Mouse (Mus musculus) kidney, postnatal 0 days (tissue): ENCODE measurements at regions not wholly inside any gene's neighbourhood (a gene's known extent, or its start where the extent isn't known, plus 50 kb on each side); places are given as distances from the start of the nearest gene placed in this dataset.
A peak's percentile ranks its signal among the peaks of the same experiment; 100 is the strongest.

ENCODE experiments used
- ATAC-seq: fragments of 200-750 bp; cut with Nextera tagmentation; replicated peaks from 2 replicates; pipeline ENCODE4 v1.8.0; 2017; ENCODE audit warnings: low read depth, moderate number of reproducible peaks, moderate TSS enrichment, moderate library complexity; ENCODE audit not compliant: low FRiP score
- DNase-seq: peaks from one replicate; pipeline ENCODE4 v3.0.0-alpha.2; 2016; ENCODE audit warnings: low spot score
- H3K27ac ChIP-seq: fragments of 300-500 bp; sonication (generic); 2 replicates; pipeline ENCODE4 v1.5.1; 2014; ENCODE audit warnings: mild to moderate bottlenecking
- H3K27me3 ChIP-seq: fragments of 300-500 bp; sonication (generic); 2 replicates; pipeline ENCODE4 v1.6.1; 2014; ENCODE audit warnings: low read length, mixed read lengths; ENCODE audit not compliant: insufficient read depth
- H3K36me3 ChIP-seq: fragments of 300-500 bp; sonication (generic); 2 replicates; pipeline ENCODE4 v1.6.1; 2014; ENCODE audit warnings: low read length, mixed read lengths; ENCODE audit not compliant: insufficient read depth
- H3K4me1 ChIP-seq: fragments of 300-500 bp; sonication (generic); replicated peaks from 2 replicates; pipeline ENCODE4 v1.6.1; 2014; ENCODE audit warnings: antibody characterized with exemption, low read length, mixed read lengths; ENCODE audit not compliant: insufficient read depth
- H3K4me2 ChIP-seq: fragments of 300-500 bp; sonication (generic); 2 replicates; pipeline ENCODE4 v1.6.1; 2014; ENCODE audit warnings: mild to moderate bottlenecking, low read length, moderate library complexity, mixed read lengths
- H3K4me3 ChIP-seq: fragments of 300-500 bp; sonication (generic); replicated peaks from 2 replicates; pipeline ENCODE4 v1.5.1; 2014; ENCODE audit warnings: low read depth, low read length
- H3K9ac ChIP-seq: fragments of 300-500 bp; sonication (generic); 2 replicates; pipeline ENCODE4 v1.6.1; 2014; ENCODE audit warnings: low read depth, low read length
- H3K9me3 ChIP-seq: fragments of 300-500 bp; sonication (generic); replicated peaks from 2 replicates; pipeline ENCODE4 v1.6.1; 2016; ENCODE audit warnings: low read length, inconsistent platforms, mixed read lengths
- CTCF ChIP-seq: IDR thresholded peaks from 2 replicates; pipeline ENCODE4 v1.5.1; 2016; ENCODE audit warnings: antibody characterized with exemption, low read depth, mild to moderate bottlenecking, moderate library complexity
- WGBS: fragments of 180-500 bp; shearing (Covaris S2); extraction: QIAGEN DNeasy Blood & Tissue Kit; methylation state at CpG from one replicate; pipeline ENCODE4 v1.1.7; 2014; 5-methylcytosine and 5-hydroxymethylcytosine counted together

GRCm38 (mm10) chr11:111526010-111526742 is 460.2 kb downstream of the Kcnj2 start:
- no peaks in the 10 kb centered on the region for H3K9me3 ChIP-seq
- H3K27me3 ChIP-seq, result no peaks in the 10 kb centered on the region
- no peak for ATAC-seq
- no peak overlapping the region for H3K9ac ChIP-seq
- no peak for DNase-seq
- WGBS, result 81% methylated on average over 6 of the region's 6 CpGs
- no peak for TF ChIP-seq CTCF
- no peak overlapping the region for H3K4me3 ChIP-seq
- H3K36me3 ChIP-seq, result no peaks in the 10 kb centered on the region
- H3K4me2 ChIP-seq, result no peak overlapping the region
- no peak overlapping the region for H3K27ac ChIP-seq
- H3K4me1 ChIP-seq, result no peaks in the 10 kb centered on the region

- Histone ChIP-seq H3K4me1 (no peaks in the 10 kb centered on the region), H3K9ac (no peak overlapping the region), H3K4me3 (no peak overlapping the region), H3K36me3 (no peaks in the 10 kb centered on the region), H3K9me3 (no peaks in the 10 kb centered on the region), H3K27me3 (no peaks in the 10 kb centered on the region), H3K4me2 (no peak overlapping the region), H3K27ac (no peak overlapping the region)
- WGBS, result 57% methylated on average over 9 of the region's 9 CpGs
- no peak for TF ChIP-seq CTCF
- DNase-seq (no peak), ATAC-seq (no peak)
Measured at GRCm38 (mm10) chr11:111529591-111529990, 463.6 kb downstream of the Kcnj2 start.

- ATAC-seq (no peak), DNase-seq (no peak)
- WGBS, result 68% methylated on average over 3 of the region's 3 CpGs
- H3K4me2 ChIP-seq, result no peak overlapping the region
- no peaks in the 10 kb centered on the region for H3K9me3 ChIP-seq
- no peak overlapping the region for H3K9ac ChIP-seq
- no peak for TF ChIP-seq CTCF
- no peaks in the 10 kb centered on the region for H3K4me1 ChIP-seq
- H3K27me3 ChIP-seq, result peaks cover 2% of the 10 kb centered on the region; the same call in 1 of the 2 replicates
- H3K36me3 ChIP-seq, result no peaks in the 10 kb centered on the region
- H3K4me3 ChIP-seq, result no peak overlapping the region
- H3K27ac ChIP-seq, result no peak overlapping the region
Measured at GRCm38 (mm10) chr11:111530912-111531311, 464.9 kb downstream of the Kcnj2 start.

- H3K9ac ChIP-seq, result no peak overlapping the region
- no peaks in the 10 kb centered on the region for H3K4me1 ChIP-seq
- WGBS, result 24% methylated on average over 5 of the region's 5 CpGs
- H3K27ac ChIP-seq, result no peak overlapping the region
- H3K27me3 ChIP-seq, result peaks cover 2% of the 10 kb centered on the region; the same call in 1 of the 2 replicates
- no peak overlapping the region for H3K4me3 ChIP-seq
- TF ChIP-seq CTCF, result peak; percentile 82
- H3K4me2 ChIP-seq, result no peak overlapping the region
- ATAC-seq, result no peak
- H3K9me3 ChIP-seq, result no peaks in the 10 kb centered on the region
- no peaks in the 10 kb centered on the region for H3K36me3 ChIP-seq
- peak; percentile 76 for DNase-seq
Measured at GRCm38 (mm10) chr11:111532457-111532856, 466.5 kb downstream of the Kcnj2 start.

GRCm38 (mm10) chr11:111536040-111536836 is 470.3 kb downstream of the Kcnj2 start:
- Histone ChIP-seq H3K4me2 (no peak overlapping the region), H3K4me1 (no peaks in the 10 kb centered on the region), H3K4me3 (no peak overlapping the region), H3K27ac (no peak overlapping the region), H3K9me3 (no peaks in the 10 kb centered on the region), H3K36me3 (no peaks in the 10 kb centered on the region), H3K27me3 (peaks cover 2% of the 10 kb centered on the region; the same call in 1 of the 2 replicates), H3K9ac (no peak overlapping the region)
- peak; percentile 88 for DNase-seq
- TF ChIP-seq CTCF, result peak; percentile 96
- ATAC-seq, result no peak
- 31% methylated on average over 17 of the region's 17 CpGs for WGBS

GRCm38 (mm10) chr11:111537654-111538053 is 471.7 kb downstream of the Kcnj2 start:
- ATAC-seq, result no peak
- no peak overlapping the region for H3K4me2 ChIP-seq
- H3K9me3 ChIP-seq, result no peaks in the 10 kb centered on the region
- H3K36me3 ChIP-seq, result no peaks in the 10 kb centered on the region
- no peak overlapping the region for H3K9ac ChIP-seq
- peak; percentile 89 for TF ChIP-seq CTCF
- no peak overlapping the region for H3K27ac ChIP-seq
- peaks cover 2% of the 10 kb centered on the region; the same call in 1 of the 2 replicates for H3K27me3 ChIP-seq
- no peak overlapping the region for H3K4me3 ChIP-seq
- DNase-seq, result peak; percentile 75
- WGBS, result 21% methylated on average over 3 of the region's 3 CpGs
- no peaks in the 10 kb centered on the region for H3K4me1 ChIP-seq
